Mouse (Mus musculus): Measurements from ENCODE around the gene Lrrc15. TPM values are rescaled to one million over a fixed set of nuclear protein-coding genes. Genes with fewer than 3 reads are reported as not detected.
A peak's percentile ranks its signal among the peaks of the same experiment; 100 is the strongest.

Gene Lrrc15
- polyA plus RNA-seq, 1 experiment from 2014 or later: 0.08 TPM

GRCm38 (mm10) chr16:30271941-30272595 is 11.0 kb downstream of the Lrrc15 start:
- Histone ChIP-seq H3K27ac (peak overlapping the region; percentile 49), H3K4me3 (no peak overlapping the region), H3K9ac (no peak overlapping the region), H3K36me3 (ENCODE audit: poor library complexity, severe bottlenecking) (no peaks in the 10 kb centered on the region), H3K9me3 (replicated peaks) (no peaks in the 10 kb centered on the region), H3K27me3 (no peaks in the 10 kb centered on the region), H3K4me2 (no peak overlapping the region), H3K4me1 (peaks cover 27% of the 10 kb centered on the region)
- 39% methylated on average over 6 of the region's 6 CpGs for WGBS
- peak; percentile 62; the same call in 1 of the 2 replicates for ATAC-seq

GRCm38 (mm10) chr16:30271223-30271761 is 11.8 kb downstream of the Lrrc15 start:
- no peak overlapping the region for H3K4me2 ChIP-seq
- 64% methylated on average over 8 of the region's 8 CpGs for WGBS
- no peaks in the 10 kb centered on the region for H3K27me3 ChIP-seq
- peak overlapping the region; percentile 49 for H3K27ac ChIP-seq
- peaks cover 27% of the 10 kb centered on the region for H3K4me1 ChIP-seq
- H3K4me3 ChIP-seq: no peak overlapping the region
- H3K9ac ChIP-seq: no peak overlapping the region
- H3K36me3 ChIP-seq (ENCODE audit: poor library complexity, severe bottlenecking): no peaks in the 10 kb centered on the region
- H3K9me3 ChIP-seq (replicated peaks): no peaks in the 10 kb centered on the region
- ATAC-seq: no peak

- Histone ChIP-seq H3K27ac (no peak within 1 kb of the TSS), H3K9ac (no peak within 1 kb of the TSS), H3K9me3 (replicated peaks) (no peaks in the 10 kb centered on the region), H3K27me3 (no peaks in the 10 kb centered on the region), H3K4me1 (peaks cover 13% of the 10 kb centered on the region), H3K4me2 (no peak within 1 kb of the TSS), H3K36me3 (ENCODE audit: poor library complexity, severe bottlenecking) (no peaks in the 10 kb centered on the region), H3K4me3 (no peak within 1 kb of the TSS)
- 72% methylated on average over 5 of the region's 5 CpGs for WGBS
- ATAC-seq: no peak
Observed at GRCm38 (mm10) chr16:30267359-30267758, 15.7 kb downstream of the Lrrc15 start, which contains the start of gene Cpn2. TSS of gene Cpn2 (minus strand) at chr16:30267499.

- Histone ChIP-seq H3K9ac (no peak overlapping the region), H3K4me3 (no peak overlapping the region), H3K27me3 (no peaks in the 10 kb centered on the region), H3K27ac (no peak overlapping the region), H3K4me2 (no peak overlapping the region), H3K36me3 (ENCODE audit: poor library complexity, severe bottlenecking) (no peaks in the 10 kb centered on the region), H3K4me1 (peaks cover 5% of the 10 kb centered on the region), H3K9me3 (replicated peaks) (no peaks in the 10 kb centered on the region)
- no peak for ATAC-seq
- 89% methylated on average over 5 of the region's 5 CpGs for WGBS
Observed at GRCm38 (mm10) chr16:30266561-30266960, 16.5 kb downstream of the Lrrc15 start.

- Histone ChIP-seq H3K9me3 (replicated peaks) (no peaks in the 10 kb centered on the region), H3K4me3 (no peak overlapping the region), H3K27me3 (no peaks in the 10 kb centered on the region), H3K4me1 (no peaks in the 10 kb centered on the region), H3K9ac (no peak overlapping the region), H3K27ac (no peak overlapping the region), H3K4me2 (no peak overlapping the region), H3K36me3 (ENCODE audit: poor library complexity, severe bottlenecking) (no peaks in the 10 kb centered on the region)
- ATAC-seq: no peak
- 88% methylated on average over 4 of the region's 4 CpGs for WGBS
Observed at GRCm38 (mm10) chr16:30265611-30266010, 17.4 kb downstream of the Lrrc15 start.

- Histone ChIP-seq H3K4me3 (no peak overlapping the region), H3K9ac (no peak overlapping the region), H3K27me3 (no peaks in the 10 kb centered on the region), H3K4me2 (no peak overlapping the region), H3K4me1 (no peaks in the 10 kb centered on the region), H3K9me3 (replicated peaks) (no peaks in the 10 kb centered on the region), H3K36me3 (ENCODE audit: poor library complexity, severe bottlenecking) (no peaks in the 10 kb centered on the region), H3K27ac (no peak overlapping the region)
- ATAC-seq: no peak
- 68% methylated on average over 4 of the region's 4 CpGs for WGBS
Observed at GRCm38 (mm10) chr16:30263156-30263555, 19.9 kb downstream of the Lrrc15 start.

GRCm38 (mm10) chr16:30262664-30263063 is 20.4 kb downstream of the Lrrc15 start:
- no peaks in the 10 kb centered on the region for H3K4me1 ChIP-seq
- H3K4me2 ChIP-seq: no peak overlapping the region
- H3K9me3 ChIP-seq (replicated peaks): no peaks in the 10 kb centered on the region
- no peak overlapping the region for H3K4me3 ChIP-seq
- 0% methylated on average over 2 of the region's 2 CpGs for WGBS
- H3K9ac ChIP-seq: no peak overlapping the region
- H3K27ac ChIP-seq: no peak overlapping the region
- no peaks in the 10 kb centered on the region for H3K36me3 ChIP-seq (ENCODE audit: poor library complexity, severe bottlenecking)
- peak; percentile 59 for ATAC-seq
- no peaks in the 10 kb centered on the region for H3K27me3 ChIP-seq

- no peaks in the 10 kb centered on the region for H3K4me1 ChIP-seq
- H3K4me3 ChIP-seq: no peak overlapping the region
- H3K36me3 ChIP-seq (ENCODE audit: poor library complexity, severe bottlenecking): no peaks in the 10 kb centered on the region
- no peak for ATAC-seq
- no peaks in the 10 kb centered on the region for H3K27me3 ChIP-seq
- no peaks in the 10 kb centered on the region for H3K9me3 ChIP-seq (replicated peaks)
- WGBS: 83% methylated on average over 10 of the region's 10 CpGs
- H3K4me2 ChIP-seq: no peak overlapping the region
- no peak overlapping the region for H3K27ac ChIP-seq
- no peak overlapping the region for H3K9ac ChIP-seq
Observed at GRCm38 (mm10) chr16:30262157-30262556, 20.9 kb downstream of the Lrrc15 start.

GRCm38 (mm10) chr16:30261341-30261740 is 21.7 kb downstream of the Lrrc15 start:
- H3K9me3 ChIP-seq (replicated peaks): no peaks in the 10 kb centered on the region
- H3K4me1 ChIP-seq: no peaks in the 10 kb centered on the region
- H3K27me3 ChIP-seq: no peaks in the 10 kb centered on the region
- no peak overlapping the region for H3K4me3 ChIP-seq
- no peak overlapping the region for H3K9ac ChIP-seq
- no peak overlapping the region for H3K4me2 ChIP-seq
- H3K27ac ChIP-seq: no peak overlapping the region
- WGBS: 85% methylated on average over 9 of the region's 9 CpGs
- no peak for ATAC-seq
- H3K36me3 ChIP-seq (ENCODE audit: poor library complexity, severe bottlenecking): no peaks in the 10 kb centered on the region

GRCm38 (mm10) chr16:30260012-30260635 is 22.9 kb downstream of the Lrrc15 start:
- no peaks in the 10 kb centered on the region for H3K9me3 ChIP-seq (replicated peaks)
- H3K27me3 ChIP-seq: no peaks in the 10 kb centered on the region
- no peak for ATAC-seq
- H3K9ac ChIP-seq: no peak overlapping the region
- H3K4me2 ChIP-seq: no peak overlapping the region
- no peak overlapping the region for H3K4me3 ChIP-seq
- no peaks in the 10 kb centered on the region for H3K4me1 ChIP-seq
- no peak overlapping the region for H3K27ac ChIP-seq
- 89% methylated on average over 15 of the region's 15 CpGs for WGBS
- H3K36me3 ChIP-seq (ENCODE audit: poor library complexity, severe bottlenecking): no peaks in the 10 kb centered on the region

- ATAC-seq: no peak
- no peak overlapping the region for H3K4me2 ChIP-seq
- H3K9me3 ChIP-seq (replicated peaks): no peaks in the 10 kb centered on the region
- H3K4me3 ChIP-seq: no peak overlapping the region
- WGBS: 90% methylated on average over 10 of the region's 10 CpGs
- no peaks in the 10 kb centered on the region for H3K4me1 ChIP-seq
- no peaks in the 10 kb centered on the region for H3K36me3 ChIP-seq (ENCODE audit: poor library complexity, severe bottlenecking)
- H3K9ac ChIP-seq: no peak overlapping the region
- H3K27ac ChIP-seq: no peak overlapping the region
- no peaks in the 10 kb centered on the region for H3K27me3 ChIP-seq
Observed at GRCm38 (mm10) chr16:30259444-30259843, 23.6 kb downstream of the Lrrc15 start.

- Histone ChIP-seq H3K4me2 (no peak overlapping the region), H3K9ac (no peak overlapping the region), H3K27me3 (no peaks in the 10 kb centered on the region), H3K4me1 (no peaks in the 10 kb centered on the region), H3K27ac (no peak overlapping the region), H3K4me3 (no peak overlapping the region), H3K36me3 (ENCODE audit: poor library complexity, severe bottlenecking) (no peaks in the 10 kb centered on the region), H3K9me3 (replicated peaks) (no peaks in the 10 kb centered on the region)
- WGBS: 89% methylated on average over 7 of the region's 7 CpGs
- ATAC-seq: no peak
Observed at GRCm38 (mm10) chr16:30258441-30258840, 24.6 kb downstream of the Lrrc15 start.

All from forebrain, embryonic 13.5 days (tissue).